Mouse (Mus musculus): ENCODE results near the gene Avil. TPM values are rescaled to one million over a fixed set of nuclear protein-coding genes. Genes with fewer than 3 reads are reported as not detected.
A peak's percentile ranks its signal among the peaks of the same experiment; 100 is the strongest.

The Avil gene
- 0.17 and 0.21 TPM in 2 replicates for polyA plus RNA-seq (2015; fragmentation: Nextera tagmentation; extraction: Ambion mirVana)

- ATAC-seq (ENCODE audit: extremely low read depth, insufficient number of reproducible peaks, low FRiP score, low TSS enrichment): no peak
- Histone ChIP-seq H3K9ac (no peak within 1 kb of the TSS), H3K4me2 (no peak within 1 kb of the TSS), H3K36me3 (peaks cover 48% of the 10 kb centered on the region), H3K4me1 (0 out of 2 replicates have a peak, but pooled peaks cover 7% of the 10 kb centered on the region), H3K27me3 (replicated peaks) (no peaks in the 10 kb centered on the region), H3K9me3 (no peaks in the 10 kb centered on the region), H3K27ac (replicated peaks) (no peak within 1 kb of the TSS), H3K4me3 (no peak within 1 kb of the TSS)
- 73% methylated on average over 5 of the region's 5 CpGs for WGBS
Measured at GRCm38 (mm10) chr10:127000529-127000928, at the start of gene Avil. Gene Avil, plus strand, starts transcription at chr10:127000709.

DNA sequence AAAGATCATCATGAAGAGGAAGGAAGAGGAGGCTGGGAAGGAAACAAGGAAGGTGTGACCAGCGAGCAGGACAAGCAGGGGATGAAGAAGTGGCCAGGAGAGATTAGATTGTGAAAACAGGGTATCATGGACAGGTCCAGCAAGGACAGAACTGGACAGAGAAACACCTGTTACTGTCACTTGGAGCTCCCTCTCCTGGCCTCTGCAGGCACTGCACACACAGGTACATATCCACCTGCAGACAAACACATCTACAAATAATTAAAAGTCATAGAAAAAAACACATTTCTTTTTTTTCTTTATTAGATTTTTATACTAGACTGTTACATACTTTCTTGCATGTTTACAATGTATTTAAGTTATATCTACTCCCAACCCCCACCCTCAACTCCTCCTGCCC, 48.1 kb upstream of the Avil start:
- 91% methylated on average over 1 of the region's 1 CpGs for WGBS

GRCm38 (mm10) chr10:126953029-126953471, 47.5 kb upstream of the Avil start:
- peaks cover 63% of the 10 kb centered on the region for H3K4me1 ChIP-seq
- no peaks in the 10 kb centered on the region for H3K36me3 ChIP-seq
- no peak for ATAC-seq (ENCODE audit: extremely low read depth, insufficient number of reproducible peaks, low FRiP score, low TSS enrichment)
- 0 out of 2 replicates have a peak overlapping the region, but pooled peaks have one; percentile 20 for H3K27ac ChIP-seq (replicated peaks)
- H3K4me3 ChIP-seq: no peak overlapping the region
- H3K9me3 ChIP-seq: no peaks in the 10 kb centered on the region; the same call in 1 of the 2 replicates
- H3K4me2 ChIP-seq: no peak overlapping the region
- H3K27me3 ChIP-seq (replicated peaks): no peaks in the 10 kb centered on the region
- WGBS: 72% methylated on average over 3 of the region's 3 CpGs
- H3K9ac ChIP-seq: no peak overlapping the region

More for the DNA sequence above, 48.1 kb upstream of the Avil start:
- H3K9me3 ChIP-seq: no peaks in the 10 kb centered on the region; the same call in 1 of the 2 replicates
- no peak overlapping the region for H3K27ac ChIP-seq (replicated peaks)
- no peaks in the 10 kb centered on the region for H3K27me3 ChIP-seq (replicated peaks)
- no peaks in the 10 kb centered on the region for H3K36me3 ChIP-seq
- H3K4me2 ChIP-seq: no peak overlapping the region
- H3K4me3 ChIP-seq: no peak overlapping the region
- peaks cover 57% of the 10 kb centered on the region for H3K4me1 ChIP-seq
- no peak for ATAC-seq (ENCODE audit: extremely low read depth, insufficient number of reproducible peaks, low FRiP score, low TSS enrichment)
- H3K9ac ChIP-seq: no peak overlapping the region

DNA sequence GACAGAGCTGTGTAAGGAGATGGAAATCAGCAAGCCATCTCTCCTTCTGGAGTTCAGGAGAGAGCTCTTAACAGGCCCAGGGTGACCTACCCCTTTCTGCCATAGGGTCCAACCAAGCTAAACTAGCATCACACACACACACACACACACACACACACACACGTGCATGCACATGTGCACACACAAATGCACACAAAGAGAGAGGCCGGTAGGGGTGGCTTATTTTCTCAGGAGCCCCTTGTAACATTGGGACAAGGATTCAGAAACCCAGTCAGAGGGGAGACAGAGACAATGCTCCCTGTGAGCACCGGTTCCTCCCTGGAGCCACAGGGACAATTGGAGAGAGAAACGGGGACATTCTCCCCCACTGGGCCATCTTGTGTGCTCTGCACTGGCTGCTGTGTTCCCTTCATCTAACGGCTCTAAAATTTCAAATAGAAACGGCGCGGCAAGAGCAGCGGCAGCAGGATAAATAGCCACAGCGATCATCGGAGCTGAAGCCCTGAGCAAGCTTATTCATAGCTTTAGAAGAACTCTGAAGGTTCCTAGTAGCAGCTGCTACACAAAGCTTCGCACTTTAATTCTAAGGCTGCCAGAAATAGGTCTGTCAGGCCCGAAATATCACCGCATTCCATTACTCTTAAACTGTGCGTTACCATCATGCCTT, 43.7 kb upstream of the Avil start:
- H3K36me3 ChIP-seq: no peaks in the 10 kb centered on the region
- H3K9me3 ChIP-seq: peaks cover 4% of the 10 kb centered on the region; the same call in 1 of the 2 replicates
- peak overlapping the region; percentile 87 for H3K27ac ChIP-seq (replicated peaks)
- peak overlapping the region; percentile 20; the same call in 1 of the 2 replicates for H3K4me3 ChIP-seq
- ATAC-seq (ENCODE audit: extremely low read depth, insufficient number of reproducible peaks, low FRiP score, low TSS enrichment): no peak
- WGBS: 17% methylated on average over 15 of the region's 15 CpGs
- peaks cover 41% of the 10 kb centered on the region for H3K4me1 ChIP-seq
- H3K4me2 ChIP-seq: peak overlapping the region; percentile 58
- H3K9ac ChIP-seq: peak overlapping the region; percentile 70
- no peaks in the 10 kb centered on the region for H3K27me3 ChIP-seq (replicated peaks)

DNA sequence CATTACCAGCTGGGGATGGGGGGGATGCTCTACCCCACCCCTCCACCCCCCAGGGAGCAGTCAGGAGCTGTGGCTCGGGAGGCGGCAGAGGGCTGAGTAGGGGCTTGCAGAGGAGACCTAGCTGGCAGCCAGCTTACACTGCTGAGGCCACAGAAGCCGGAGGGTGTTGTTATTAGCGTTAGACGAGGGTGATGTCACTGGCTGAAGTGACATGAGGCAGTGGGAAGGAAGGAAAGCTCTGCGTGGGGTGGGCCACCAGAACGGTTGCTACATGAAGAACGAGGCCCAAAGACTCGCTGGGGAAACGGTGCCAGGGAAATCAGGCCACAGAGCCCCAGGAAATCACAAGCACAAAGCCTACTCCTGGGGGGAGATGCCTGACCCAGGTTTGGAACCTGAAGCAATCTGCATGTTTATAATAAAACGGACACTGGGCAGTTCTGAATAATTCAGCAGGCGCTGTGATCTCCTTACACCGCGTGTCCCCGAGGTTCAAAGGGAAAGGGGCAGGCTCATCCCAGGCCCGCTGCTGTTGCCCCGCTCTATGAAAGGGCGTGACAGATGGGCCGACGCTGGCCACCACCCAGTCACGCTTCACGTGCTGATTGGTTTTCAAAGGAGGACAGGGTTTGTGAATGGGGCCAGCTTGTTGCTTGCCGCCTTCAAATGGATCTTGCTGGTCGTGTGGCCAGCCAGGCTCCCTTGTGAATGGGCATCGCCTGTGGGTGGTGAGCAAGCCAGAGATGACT, 43.0 kb upstream of the Avil start:
- Histone ChIP-seq H3K36me3 (no peaks in the 10 kb centered on the region), H3K9ac (peak overlapping the region; percentile 70), H3K4me1 (peaks cover 48% of the 10 kb centered on the region), H3K27me3 (replicated peaks) (no peaks in the 10 kb centered on the region), H3K9me3 (0 out of 2 replicates have a peak, but pooled peaks cover 4% of the 10 kb centered on the region), H3K4me3 (peak overlapping the region; percentile 20), H3K27ac (replicated peaks) (peak overlapping the region; percentile 87), H3K4me2 (peak overlapping the region; percentile 58)
- peak; percentile 26; the same call in 1 of the 2 replicates for ATAC-seq (ENCODE audit: extremely low read depth, insufficient number of reproducible peaks, low FRiP score, low TSS enrichment)
- 4% methylated on average over 25 of the region's 25 CpGs for WGBS

DNA sequence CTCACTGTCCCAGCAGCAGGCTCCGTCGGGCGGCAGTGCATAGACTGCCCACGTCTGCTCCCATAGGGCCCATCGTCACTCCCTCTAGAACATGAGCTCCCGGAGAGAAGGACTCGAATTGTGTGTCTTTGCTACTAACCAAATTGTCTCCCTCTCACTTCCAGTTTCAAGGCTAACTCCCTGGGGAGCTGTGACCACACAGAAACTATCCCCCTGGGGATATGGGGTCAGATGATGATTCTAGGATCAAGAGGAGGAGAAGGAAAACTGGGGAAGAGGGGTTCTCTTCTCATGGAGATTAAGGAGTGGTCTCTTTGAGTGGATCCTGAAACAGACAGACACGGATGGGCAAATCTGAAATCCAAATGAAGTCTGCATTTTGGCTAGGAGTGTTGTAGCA, 40.0 kb upstream of the Avil start:
- Histone ChIP-seq H3K36me3 (no peaks in the 10 kb centered on the region), H3K27ac (replicated peaks) (no peak overlapping the region), H3K9ac (no peak overlapping the region), H3K9me3 (0 out of 2 replicates have a peak, but pooled peaks cover 4% of the 10 kb centered on the region), H3K4me2 (no peak overlapping the region), H3K4me1 (peaks cover 46% of the 10 kb centered on the region), H3K4me3 (no peak overlapping the region), H3K27me3 (replicated peaks) (no peaks in the 10 kb centered on the region)
- ATAC-seq (ENCODE audit: extremely low read depth, insufficient number of reproducible peaks, low FRiP score, low TSS enrichment): no peak
- 75% methylated on average over 8 of the region's 8 CpGs for WGBS

- ATAC-seq (ENCODE audit: extremely low read depth, insufficient number of reproducible peaks, low FRiP score, low TSS enrichment): no peak
Measured at GRCm38 (mm10) chr10:126961757-126962156, 38.8 kb upstream of the Avil start.

DNA sequence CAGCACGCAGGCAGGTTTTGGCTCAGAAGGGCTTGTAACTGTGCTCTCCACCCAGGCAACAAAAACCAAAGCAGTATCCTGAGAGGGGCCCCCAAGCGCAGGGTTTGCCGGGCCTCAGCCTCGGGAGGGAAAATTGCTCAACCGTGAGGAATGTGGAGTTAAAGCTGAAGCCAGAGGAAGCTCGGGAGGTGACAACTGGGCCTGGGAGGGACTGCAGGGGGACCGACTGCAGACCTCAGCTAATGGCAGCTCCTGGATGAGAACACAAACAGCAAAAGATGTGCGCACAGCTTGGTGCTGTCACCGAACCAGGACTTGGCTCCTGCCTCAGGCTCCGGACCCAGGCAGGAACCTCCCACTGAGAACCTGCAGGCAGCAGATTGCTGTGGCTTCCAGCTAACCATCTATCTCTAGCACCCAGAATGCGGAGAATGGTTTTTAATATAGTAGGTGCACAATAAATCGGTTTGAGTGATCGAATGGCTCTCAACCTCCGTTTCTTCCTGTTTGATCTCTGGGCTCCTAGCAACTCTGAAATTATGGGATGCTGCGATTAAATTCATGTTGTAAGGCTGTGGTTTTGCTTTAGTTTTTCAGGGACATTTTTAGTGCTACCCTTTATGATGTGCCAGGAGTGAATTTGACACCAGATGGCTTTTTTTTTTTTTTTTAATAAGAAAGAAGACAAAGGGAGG, 38.1 kb upstream of the Avil start:
- peak overlapping the region; percentile 42 for H3K4me2 ChIP-seq
- H3K4me3 ChIP-seq: no peak overlapping the region

More at GRCm38 (mm10) chr10:126961757-126962156, 38.8 kb upstream of the Avil start:
- Histone ChIP-seq H3K9me3 (0 out of 2 replicates have a peak, but pooled peaks cover 4% of the 10 kb centered on the region), H3K36me3 (no peaks in the 10 kb centered on the region), H3K27me3 (replicated peaks) (no peaks in the 10 kb centered on the region), H3K4me1 (peaks cover 33% of the 10 kb centered on the region), H3K4me2 (peak overlapping the region; percentile 42), H3K4me3 (no peak overlapping the region), H3K27ac (replicated peaks) (peak overlapping the region; percentile 89), H3K9ac (peak overlapping the region; percentile 65)
- 74% methylated on average over 10 of the region's 10 CpGs for WGBS

GRCm38 (mm10) chr10:126962966-126963330, 37.6 kb upstream of the Avil start:
- Histone ChIP-seq H3K36me3 (no peaks in the 10 kb centered on the region), H3K27me3 (replicated peaks) (no peaks in the 10 kb centered on the region), H3K4me2 (no peak overlapping the region), H3K9ac (no peak overlapping the region), H3K9me3 (0 out of 2 replicates have a peak, but pooled peaks cover 4% of the 10 kb centered on the region), H3K4me1 (peaks cover 21% of the 10 kb centered on the region), H3K4me3 (no peak overlapping the region), H3K27ac (replicated peaks) (peak overlapping the region; percentile 89)
- 30% methylated on average over 6 of the region's 6 CpGs for WGBS
- no peak for ATAC-seq (ENCODE audit: extremely low read depth, insufficient number of reproducible peaks, low FRiP score, low TSS enrichment)

More for the DNA sequence above, 38.1 kb upstream of the Avil start:
- 0 out of 2 replicates have a peak, but pooled peaks cover 4% of the 10 kb centered on the region for H3K9me3 ChIP-seq
- H3K4me1 ChIP-seq: peaks cover 26% of the 10 kb centered on the region
- no peaks in the 10 kb centered on the region for H3K27me3 ChIP-seq (replicated peaks)
- no peak; the same call in 1 of the 2 replicates for ATAC-seq (ENCODE audit: extremely low read depth, insufficient number of reproducible peaks, low FRiP score, low TSS enrichment)
- whole genome bisulfite sequencing: 27% methylated on average over 15 of the region's 15 CpGs
- peak overlapping the region; percentile 65 for H3K9ac ChIP-seq
- no peaks in the 10 kb centered on the region for H3K36me3 ChIP-seq
- peak overlapping the region; percentile 89 for H3K27ac ChIP-seq (replicated peaks)

DNA sequence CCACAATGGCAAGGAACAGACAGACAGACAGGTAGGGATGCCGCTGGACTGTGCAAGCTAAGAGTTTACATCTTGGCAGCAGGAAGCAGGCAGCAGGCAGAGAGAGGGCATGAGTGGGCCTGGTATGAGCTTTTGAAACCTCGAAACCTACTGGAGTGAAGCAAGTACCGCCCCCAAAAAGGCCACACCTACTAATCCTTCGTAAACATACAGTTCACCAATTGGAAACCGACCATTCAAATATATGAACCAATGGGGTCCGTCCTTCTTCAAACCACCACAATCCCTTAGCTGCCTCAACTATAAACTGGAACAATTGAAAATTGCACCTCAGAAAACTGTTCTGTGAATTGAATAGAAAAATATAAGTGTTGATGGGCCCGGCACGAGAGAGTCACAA, 36.7 kb upstream of the Avil start:
- no peaks in the 10 kb centered on the region for H3K27me3 ChIP-seq (replicated peaks)
- 0 out of 2 replicates have a peak, but pooled peaks cover 4% of the 10 kb centered on the region for H3K9me3 ChIP-seq
- no peak overlapping the region for H3K9ac ChIP-seq
- H3K4me3 ChIP-seq: no peak overlapping the region
- H3K4me2 ChIP-seq: no peak overlapping the region
- no peak for ATAC-seq (ENCODE audit: extremely low read depth, insufficient number of reproducible peaks, low FRiP score, low TSS enrichment)
- peaks cover 21% of the 10 kb centered on the region for H3K4me1 ChIP-seq
- no peaks in the 10 kb centered on the region for H3K36me3 ChIP-seq
- peak overlapping the region; percentile 89; the same call in 1 of the 2 replicates for H3K27ac ChIP-seq (replicated peaks)
- 81% methylated on average over 8 of the region's 8 CpGs for WGBS
